Mouse (Mus musculus) brain, embryonic 14.5 days (tissue): ENCODE data around the gene Il12rb2.

Source experiments
- CTCF ChIP-seq: fragments of 200-500 bp; IDR thresholded peaks from 2 replicates; pipeline ENCODE4 v1.5.1; 2012; ENCODE audit warnings: inconsistent platforms, mild to moderate bottlenecking, moderate library complexity, borderline replicate concordance; ENCODE audit not compliant: insufficient read depth, insufficient read length; ENCODE audit errors: extremely low read depth
- POLR2A ChIP-seq: fragments of 200-500 bp; IDR thresholded peaks from 2 replicates; pipeline ENCODE4 v1.6.1; 2012; ENCODE audit warnings: mild to moderate bottlenecking, inconsistent platforms, borderline replicate concordance; ENCODE audit not compliant: poor library complexity, insufficient read depth, insufficient read length, severe bottlenecking; ENCODE audit errors: extremely low read depth

GRCm38 (mm10) chr6:67317827-67318338 lies 58.1 kb downstream of the Il12rb2 start:
- no peak for TF ChIP-seq CTCF
- TF ChIP-seq POLR2A = no peak
